Mouse (Mus musculus) forebrain, embryonic 14.5 days (tissue): ENCODE results near the gene Arfip1. TPM values are rescaled to one million over a fixed set of nuclear protein-coding genes. Genes with fewer than 3 reads are reported as not detected.
A peak's percentile ranks its signal among the peaks of the same experiment; 100 is the strongest.
"Not testable (repeated sequence)": the region's sequence is repeated elsewhere in the genome, so short reads cannot be mapped to it uniquely, and the experiment has no call there.

ENCODE experiments used
- ATAC-seq: fragments of 200-750 bp; cut with Nextera tagmentation; 2 replicates; pipeline ENCODE4 v1.8.0; 2017; ENCODE audit warnings: mild to moderate bottlenecking, moderate library complexity
- DNase-seq: peaks from one replicate; pipeline ENCODE4 v3.0.0-alpha.2; 2015; ENCODE audit warnings: low spot score
- H3K27ac ChIP-seq: fragments of 300-500 bp; sonication (generic); 2 replicates; pipeline ENCODE4 v1.5.1; 2014; ENCODE audit warnings: low read depth, mild to moderate bottlenecking, control low read depth, low read length, moderate library complexity
- H3K27me3 ChIP-seq: fragments of 300-500 bp; sonication (generic); replicated peaks from 2 replicates; pipeline ENCODE4 v1.6.1; 2014; ENCODE audit warnings: low read length, control low read depth, mixed read lengths; ENCODE audit not compliant: control insufficient read depth, insufficient read depth
- H3K36me3 ChIP-seq: fragments of 300-500 bp; sonication (generic); 2 replicates; pipeline ENCODE4 v1.6.1; 2014; ENCODE audit warnings: low read length, control low read depth; ENCODE audit not compliant: control insufficient read depth, insufficient read depth
- H3K4me1 ChIP-seq: fragments of 300-500 bp; sonication (generic); 2 replicates; pipeline ENCODE4 v1.6.1; 2014; ENCODE audit warnings: antibody characterized with exemption, low read length, control low read depth; ENCODE audit not compliant: control insufficient read depth, insufficient read depth
- H3K4me2 ChIP-seq: fragments of 300-500 bp; sonication (generic); 2 replicates; pipeline ENCODE4 v1.6.1; 2014; ENCODE audit warnings: mild to moderate bottlenecking, control low read depth, low read length
- H3K4me3 ChIP-seq: fragments of 300-500 bp; sonication (generic); 2 replicates; pipeline ENCODE4 v1.5.1; 2014; ENCODE audit warnings: low read depth, low read length, control low read depth
- H3K9ac ChIP-seq: fragments of 300-500 bp; sonication (generic); 2 replicates; pipeline ENCODE4 v1.6.1; 2014; ENCODE audit warnings: mild to moderate bottlenecking, low read length, control low read depth, moderate library complexity
- H3K9me3 ChIP-seq: fragments of 300-500 bp; sonication (generic); replicated peaks from 2 replicates; pipeline ENCODE4 v1.6.1; 2016; ENCODE audit warnings: low read length, control low read depth, mixed read lengths; ENCODE audit not compliant: control insufficient read depth
- WGBS: fragments of 180-500 bp; shearing (Covaris S2); extraction: QIAGEN DNeasy Blood & Tissue Kit; methylation state at CpG from one replicate; pipeline ENCODE4 v1.1.7; 2014; 5-methylcytosine and 5-hydroxymethylcytosine counted together
- polyA plus RNA-seq: library from polyadenylated mRNA; unstranded; fragments of >200 nt; fragmentation: Nextera tagmentation; extraction: Ambion mirVana; gene quantifications from 2 replicates; pipeline ENCODE4 v1.2.1, GENCODE M21; 2014

Gene Arfip1
- polyA plus RNA-seq, 1 experiment from 2014 or later: 24.2 TPM

- not testable (repeated sequence) for H3K4me1 ChIP-seq, ATAC-seq, DNase-seq, H3K36me3 ChIP-seq, H3K4me3 ChIP-seq, H3K9ac ChIP-seq, H3K27ac ChIP-seq, H3K27me3 ChIP-seq, H3K4me2 ChIP-seq, H3K9me3 ChIP-seq
- 100% methylated on average over 2 of the region's 2 CpGs for WGBS
Observed at GRCm38 (mm10) chr3:84562911-84563310, 19.5 kb downstream of the Arfip1 start.

GRCm38 (mm10) chr3:84558301-84558700 lies 24.1 kb downstream of the Arfip1 start:
- DNase-seq: no peak
- no peak overlapping the region for H3K9ac ChIP-seq
- no peaks in the 10 kb centered on the region for H3K27me3 ChIP-seq
- no peak for ATAC-seq
- no peaks in the 10 kb centered on the region for H3K4me1 ChIP-seq
- H3K4me3 ChIP-seq: no peak overlapping the region
- no peak overlapping the region for H3K27ac ChIP-seq
- 92% methylated on average over 3 of the region's 3 CpGs for WGBS
- H3K9me3 ChIP-seq: no peaks in the 10 kb centered on the region
- H3K4me2 ChIP-seq: no peak overlapping the region
- H3K36me3 ChIP-seq: no peaks in the 10 kb centered on the region

GRCm38 (mm10) chr3:84555780-84556179 lies 26.6 kb downstream of the Arfip1 start:
- H3K4me3 ChIP-seq: no peak overlapping the region
- no peak for DNase-seq
- 87% methylated on average over 3 of the region's 3 CpGs for WGBS

GRCm38 (mm10) chr3:84547177-84547576 lies 35.2 kb downstream of the Arfip1 start:
- H3K27ac ChIP-seq: no peak overlapping the region
- H3K9me3 ChIP-seq: no peaks in the 10 kb centered on the region
- 86% methylated on average over 8 of the region's 8 CpGs for WGBS
- no peaks in the 10 kb centered on the region for H3K27me3 ChIP-seq
- DNase-seq (no peak), ATAC-seq (no peak)
- H3K4me3 ChIP-seq: no peak overlapping the region
- no peaks in the 10 kb centered on the region for H3K36me3 ChIP-seq
- no peak overlapping the region for H3K4me2 ChIP-seq
- no peaks in the 10 kb centered on the region for H3K4me1 ChIP-seq
- no peak overlapping the region for H3K9ac ChIP-seq

More at GRCm38 (mm10) chr3:84555780-84556179, 26.6 kb downstream of the Arfip1 start:
- Histone ChIP-seq H3K4me2 (no peak overlapping the region), H3K4me1 (no peaks in the 10 kb centered on the region), H3K36me3 (no peaks in the 10 kb centered on the region), H3K9me3 (no peaks in the 10 kb centered on the region), H3K27me3 (no peaks in the 10 kb centered on the region), H3K9ac (no peak overlapping the region), H3K27ac (no peak overlapping the region)
- ATAC-seq: no peak

GRCm38 (mm10) chr3:84542450-84542849 lies 40.0 kb downstream of the Arfip1 start:
- not testable (repeated sequence) for H3K9ac ChIP-seq, ATAC-seq, H3K4me2 ChIP-seq, H3K9me3 ChIP-seq, H3K27ac ChIP-seq, H3K4me1 ChIP-seq, H3K4me3 ChIP-seq, H3K36me3 ChIP-seq, H3K27me3 ChIP-seq
- 26% methylated on average over 3 of the region's 3 CpGs for WGBS
- peak; percentile 70 for DNase-seq

GRCm38 (mm10) chr3:84541881-84542280 lies 40.5 kb downstream of the Arfip1 start:
- Histone ChIP-seq H3K9ac (no peak overlapping the region), H3K36me3 (no peaks in the 10 kb centered on the region), H3K4me1 (no peaks in the 10 kb centered on the region; the same call in 1 of the 2 replicates), H3K27me3 (no peaks in the 10 kb centered on the region), H3K4me3 (no peak overlapping the region), H3K27ac (no peak overlapping the region), H3K9me3 (no peaks in the 10 kb centered on the region), H3K4me2 (no peak overlapping the region)
- 84% methylated on average over 1 of the region's 1 CpGs for WGBS
- DNase-seq (no peak), ATAC-seq (no peak)

- no peak for ATAC-seq
- Histone ChIP-seq H3K4me1 (no peaks in the 10 kb centered on the region; the same call in 1 of the 2 replicates), H3K4me3 (no peak overlapping the region), H3K36me3 (no peaks in the 10 kb centered on the region), H3K9me3 (no peaks in the 10 kb centered on the region), H3K27ac (no peak overlapping the region), H3K4me2 (no peak overlapping the region), H3K9ac (no peak overlapping the region), H3K27me3 (no peaks in the 10 kb centered on the region)
- DNase-seq: no peak
Observed at GRCm38 (mm10) chr3:84540640-84541039, 41.8 kb downstream of the Arfip1 start.

GRCm38 (mm10) chr3:84536987-84537386 lies 45.4 kb downstream of the Arfip1 start:
- H3K27me3 ChIP-seq: no peaks in the 10 kb centered on the region
- 60% methylated on average over 6 of the region's 6 CpGs for WGBS
- H3K9me3 ChIP-seq: no peaks in the 10 kb centered on the region
- H3K9ac ChIP-seq: no peak overlapping the region
- H3K36me3 ChIP-seq: no peaks in the 10 kb centered on the region
- no peak for ATAC-seq
- H3K4me2 ChIP-seq: no peak overlapping the region
- no peak overlapping the region for H3K27ac ChIP-seq
- DNase-seq: no peak
- no peaks in the 10 kb centered on the region; the same call in 1 of the 2 replicates for H3K4me1 ChIP-seq
- no peak overlapping the region for H3K4me3 ChIP-seq

GRCm38 (mm10) chr3:84533227-84533626 lies 49.2 kb downstream of the Arfip1 start:
- H3K4me3 ChIP-seq: no peak overlapping the region
- no peak overlapping the region for H3K4me2 ChIP-seq
- H3K27ac ChIP-seq: no peak overlapping the region
- ATAC-seq (no peak), DNase-seq (no peak)
- H3K4me1 ChIP-seq: no peaks in the 10 kb centered on the region
- H3K9ac ChIP-seq: no peak overlapping the region
- H3K27me3 ChIP-seq: no peaks in the 10 kb centered on the region
- no peaks in the 10 kb centered on the region for H3K36me3 ChIP-seq
- WGBS: 66% methylated on average over 5 of the region's 5 CpGs
- no peaks in the 10 kb centered on the region for H3K9me3 ChIP-seq
